Mouse (Mus musculus) ES-Bruce4 (cell line): Measurements from ENCODE around the gene Nxnl1. TPM values are rescaled to one million over a fixed set of nuclear protein-coding genes. Genes with fewer than 3 reads are reported as not detected.
"Not testable (repeated sequence)": the region's sequence is repeated elsewhere in the genome, so short reads cannot be mapped to it uniquely, and the experiment has no call there.

ENCODE experiments used
- H3K27ac ChIP-seq: 2 replicates; pipeline ENCODE4 v1.5.1; 2012; ENCODE audit warnings: low read length, inconsistent platforms; ENCODE audit not compliant: insufficient read depth
- H3K27me3 ChIP-seq: 2 replicates; pipeline ENCODE4 v1.6.1; 2012; ENCODE audit warnings: mild to moderate bottlenecking, low read length, inconsistent platforms; ENCODE audit not compliant: control insufficient read depth, poor library complexity, insufficient read depth, severe bottlenecking
- H3K36me3 ChIP-seq: 2 replicates; pipeline ENCODE4 v1.6.1; 2012; ENCODE audit warnings: inconsistent platforms, mild to moderate bottlenecking, low read length, moderate library complexity; ENCODE audit not compliant: control insufficient read depth, poor library complexity, insufficient read depth, severe bottlenecking
- H3K4me1 ChIP-seq: one replicate; pipeline ENCODE4 v1.8.1; 2011; ENCODE audit warnings: low read length; ENCODE audit not compliant: control insufficient read depth, insufficient read depth
- H3K4me3 ChIP-seq: 2 replicates; pipeline ENCODE4 v1.5.1; 2011; ENCODE audit warnings: low read depth, mild to moderate bottlenecking, low read length
- H3K9ac ChIP-seq: 2 replicates; pipeline ENCODE4 v1.6.1; 2012; ENCODE audit warnings: low read depth, mild to moderate bottlenecking, inconsistent platforms; ENCODE audit not compliant: poor library complexity, severe bottlenecking
- H3K9me3 ChIP-seq: replicated peaks from 2 replicates; pipeline ENCODE4 v1.6.1; 2012; ENCODE audit warnings: mild to moderate bottlenecking, low read length, inconsistent platforms; ENCODE audit not compliant: control insufficient read depth, poor library complexity, insufficient read depth, severe bottlenecking
- CTCF ChIP-seq: IDR thresholded peaks from one replicate; pipeline ENCODE4 v1.8.1; 2011; ENCODE audit warnings: low read depth, low read length
- EP300 ChIP-seq: IDR thresholded peaks from 2 replicates; pipeline ENCODE4 v1.6.1; 2011; ENCODE audit warnings: low read depth, low read length; ENCODE audit not compliant: insufficient read depth
- POLR2A ChIP-seq: IDR thresholded peaks from one replicate; pipeline ENCODE4 v1.8.1; 2011; ENCODE audit warnings: low read length; ENCODE audit not compliant: insufficient read depth
- polyA plus RNA-seq: library from polyadenylated mRNA; stranded (reverse); fragments of >200 nt; gene quantifications from 2 replicates; pipeline ENCODE4 v1.2.4, GENCODE M21; 2011; ENCODE audit warnings: low read depth; ENCODE audit not compliant: missing spikeins, insufficient read depth, insufficient read length

Nxnl1 gene
- polyA plus RNA-seq, 1 experiment = not detected

DNA sequence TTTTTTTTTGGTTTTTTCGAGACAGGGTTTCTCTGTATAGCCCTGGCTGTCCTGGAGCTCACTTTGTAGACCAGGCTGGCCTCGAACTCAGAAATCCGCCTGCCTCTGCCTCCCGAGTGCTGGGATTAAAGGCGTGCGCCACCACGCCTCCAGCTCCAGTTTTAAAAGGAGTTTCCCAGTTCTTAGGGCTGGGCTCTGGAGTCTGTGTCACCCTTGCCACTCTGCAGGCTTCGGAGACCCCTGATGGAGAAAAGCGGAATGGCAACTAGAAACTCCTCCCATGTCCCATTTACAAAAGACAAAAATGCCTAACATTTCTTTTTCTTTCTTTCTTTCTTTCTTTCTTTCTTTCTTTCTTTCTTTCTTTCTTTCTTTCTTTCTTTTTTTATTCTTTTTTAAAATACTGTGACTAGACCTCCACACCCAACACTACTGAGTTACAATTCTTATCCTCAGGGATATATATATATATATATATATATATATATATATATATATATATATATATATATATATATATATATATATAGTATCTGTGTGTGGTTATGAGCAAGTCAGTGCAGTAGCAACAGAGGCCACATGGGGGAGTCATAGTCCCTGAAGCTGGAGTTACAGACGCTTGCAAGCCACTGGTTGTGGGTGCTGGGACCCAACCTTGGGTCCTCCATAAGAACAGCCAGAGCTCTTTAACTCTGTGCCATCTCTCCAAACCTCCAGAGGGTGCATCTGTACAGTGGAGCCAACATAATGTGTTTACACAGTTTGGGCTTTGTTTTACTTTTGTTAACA, 47.2 kb downstream of the Nxnl1 start:
- not testable (repeated sequence) for H3K36me3 ChIP-seq, H3K4me1 ChIP-seq, H3K27me3 ChIP-seq, H3K27ac ChIP-seq, H3K9ac ChIP-seq, H3K9me3 ChIP-seq, H3K4me3 ChIP-seq
- TF ChIP-seq CTCF = peak; percentile 69

DNA sequence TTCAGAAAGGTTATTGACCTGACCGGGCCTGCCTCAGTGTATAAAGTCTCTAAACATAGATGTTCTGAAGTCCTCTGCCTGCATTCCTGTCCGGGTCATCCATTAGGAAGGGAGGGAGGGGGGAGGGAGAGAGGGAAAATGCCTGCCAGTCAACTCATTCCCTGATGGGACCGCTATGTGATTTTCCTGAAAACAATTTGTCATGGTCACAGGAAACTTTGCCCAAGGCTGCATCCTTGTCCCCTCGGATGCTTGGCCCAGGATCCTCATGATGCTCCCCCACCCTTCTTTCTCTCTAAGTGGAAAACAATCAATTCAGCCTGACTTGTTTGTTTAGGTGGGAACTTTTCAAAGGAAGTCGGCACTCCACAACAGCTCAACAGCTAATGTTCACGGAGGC, 49.6 kb downstream of the Nxnl1 start:
- TF ChIP-seq CTCF = no peak
- no peak for TF ChIP-seq EP300
- no peak for TF ChIP-seq POLR2A
- Histone ChIP-seq H3K9ac (no peak overlapping the region), H3K9me3 (no peaks in the 10 kb centered on the region), H3K4me3 (no peak overlapping the region), H3K36me3 (no peaks in the 10 kb centered on the region), H3K4me1 (peaks cover 4% of the 10 kb centered on the region), H3K27me3 (no peaks in the 10 kb centered on the region), H3K27ac (no peak overlapping the region)

DNA sequence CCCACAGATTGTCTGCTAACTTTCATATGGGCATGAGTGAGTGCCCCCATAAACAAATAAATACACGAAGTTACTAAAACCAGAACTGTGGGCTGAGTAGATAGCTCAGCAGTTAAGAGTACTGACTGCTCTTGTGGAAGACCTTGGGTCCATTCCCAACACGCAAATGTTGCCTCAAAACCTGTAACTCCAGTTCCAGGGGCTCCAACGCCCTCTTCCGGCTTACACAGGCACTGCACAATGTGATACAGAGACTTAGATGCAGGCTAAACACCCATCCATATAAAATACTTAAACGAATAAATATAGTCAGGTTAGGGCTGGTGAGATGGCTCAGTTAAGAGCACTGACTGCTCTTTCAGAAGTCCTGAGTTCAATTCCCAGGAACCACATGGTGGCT, 51.4 kb downstream of the Nxnl1 start:
- no peaks in the 10 kb centered on the region for H3K36me3 ChIP-seq
- H3K4me1 ChIP-seq = peaks cover 4% of the 10 kb centered on the region
- TF ChIP-seq POLR2A = no peak
- TF ChIP-seq EP300 = no peak
- peak; percentile 69 for TF ChIP-seq CTCF
- no peaks in the 10 kb centered on the region for H3K9me3 ChIP-seq
- no peak overlapping the region for H3K4me3 ChIP-seq
- H3K9ac ChIP-seq = no peak overlapping the region
- no peak overlapping the region for H3K27ac ChIP-seq
- no peaks in the 10 kb centered on the region for H3K27me3 ChIP-seq

DNA sequence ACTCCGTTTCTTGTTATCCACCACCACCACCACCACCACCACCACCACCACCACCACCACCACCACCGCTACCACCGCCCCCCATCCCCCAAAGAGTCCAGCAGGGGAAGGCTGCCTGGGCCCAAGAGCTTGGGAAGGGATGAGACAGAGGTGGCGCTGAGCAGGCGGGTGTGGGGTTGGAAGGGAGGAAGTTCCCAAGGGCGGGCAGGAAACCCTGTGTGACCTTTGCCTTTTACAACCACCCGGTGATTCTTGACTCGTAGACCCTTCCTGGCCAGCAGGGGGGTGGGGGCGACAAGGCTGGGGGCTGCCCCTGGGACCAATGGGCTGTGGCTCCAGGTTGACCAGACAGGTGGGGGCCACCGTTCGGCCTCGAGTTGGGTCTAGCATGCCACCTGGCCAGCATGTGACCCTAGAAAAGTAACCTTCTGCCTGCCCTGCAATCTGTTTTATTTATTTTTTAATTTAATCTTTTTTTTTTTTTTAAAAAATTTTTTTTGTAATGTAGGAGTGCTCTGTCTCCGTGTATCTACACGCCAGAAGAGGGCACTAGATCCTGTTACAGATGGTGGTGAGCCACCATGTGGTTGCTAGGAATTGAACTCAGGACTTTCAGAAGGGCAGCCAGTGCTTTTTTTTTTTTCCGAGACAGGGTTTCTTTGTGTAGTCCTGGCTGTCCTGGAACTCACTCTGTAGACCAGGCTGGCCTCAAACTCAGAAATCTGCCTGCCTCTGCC, 53.2 kb downstream of the Nxnl1 start:
- no peaks in the 10 kb centered on the region for H3K36me3 ChIP-seq
- peaks cover 4% of the 10 kb centered on the region for H3K4me1 ChIP-seq
- no peak overlapping the region for H3K4me3 ChIP-seq
- H3K9me3 ChIP-seq = no peaks in the 10 kb centered on the region
- H3K27me3 ChIP-seq = no peaks in the 10 kb centered on the region
- no peak overlapping the region for H3K27ac ChIP-seq
- TF ChIP-seq POLR2A = no peak
- no peak for TF ChIP-seq CTCF
- TF ChIP-seq EP300 = no peak
- no peak overlapping the region; the same call in 1 of the 2 replicates for H3K9ac ChIP-seq

DNA sequence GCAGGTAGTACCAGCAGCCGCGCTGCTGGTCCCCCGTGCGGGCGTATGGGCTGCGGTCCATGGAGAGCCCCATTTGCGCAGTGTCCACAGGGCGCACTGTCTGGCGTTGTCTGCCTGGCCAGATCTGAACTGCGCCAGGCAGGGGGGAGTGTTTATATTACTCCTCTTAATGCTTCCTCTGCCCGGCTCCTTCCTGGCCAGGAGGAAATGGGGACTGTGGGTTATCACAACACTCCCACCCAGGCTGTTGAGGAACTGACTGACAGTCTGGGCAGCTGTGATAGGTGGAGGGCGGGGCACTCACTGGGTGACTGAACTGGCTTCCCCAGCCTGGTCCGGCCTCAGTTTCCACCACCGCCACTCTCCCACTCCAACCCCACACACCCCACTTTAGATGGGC, 54.8 kb downstream of the Nxnl1 start, which contains the start of gene Plvap:
Gene Plvap, minus strand, starts transcription at position 109 of the 400 bp plus-strand sequence.
- Histone ChIP-seq H3K36me3 (no peaks in the 10 kb centered on the region), H3K9me3 (no peaks in the 10 kb centered on the region), H3K4me3 (peak within 1 kb of the TSS; percentile 40), H3K9ac (peak within 1 kb of the TSS; percentile 15; the same call in 1 of the 2 replicates), H3K27ac (no peak within 1 kb of the TSS), H3K4me1 (peaks cover 2% of the 10 kb centered on the region), H3K27me3 (no peaks in the 10 kb centered on the region)
- TF ChIP-seq EP300 (no peak), POLR2A (no peak), CTCF (no peak)

Other genes with a start within 250 kb of the Nxnl1 start
- gene Use1, start 199.8 kb downstream of the Nxnl1 start, polyA plus RNA-seq = 63.2 and 68.7 TPM in 2 replicates
- gene Ocel1, start 195.3 kb downstream of the Nxnl1 start, polyA plus RNA-seq = 1.9 and 3.2 TPM in 2 replicates
- 23.0 and 23.9 TPM in 2 replicates for gene Nr2f6, start 184.6 kb downstream of the Nxnl1 start, polyA plus RNA-seq
- gene Ushbp1, start 170.8 kb downstream of the Nxnl1 start, polyA plus RNA-seq = not detected in 2 replicates
- gene Babam1, start 169.7 kb downstream of the Nxnl1 start, polyA plus RNA-seq = 82.0 and 102 TPM in 2 replicates
- 10.9 and 11.2 TPM in 2 replicates for gene Ankle1, start 160.6 kb downstream of the Nxnl1 start, polyA plus RNA-seq
- 10.1 and 13.7 TPM in 2 replicates for gene Abhd8, start 102.9 kb downstream of the Nxnl1 start, polyA plus RNA-seq
- gene Mrpl34, start 101.6 kb downstream of the Nxnl1 start, polyA plus RNA-seq = 68.1 and 77.0 TPM in 2 replicates
- gene Dda1, start 97.4 kb downstream of the Nxnl1 start, polyA plus RNA-seq = 37.5 and 38.2 TPM in 2 replicates
- gene Ano8, start 80.6 kb downstream of the Nxnl1 start, polyA plus RNA-seq = 7.0 and 7.1 TPM in 2 replicates
- 14.8 and 16.3 TPM in 2 replicates for gene Gtpbp3, start 78.5 kb downstream of the Nxnl1 start, polyA plus RNA-seq
- 4.0 and 4.4 TPM in 2 replicates for gene Plvap, start 54.8 kb downstream of the Nxnl1 start, polyA plus RNA-seq
- gene Ccdc194, start 40.9 kb downstream of the Nxnl1 start, polyA plus RNA-seq = 4.3 and 4.9 TPM in 2 replicates
- gene Bst2, start 29.1 kb downstream of the Nxnl1 start, polyA plus RNA-seq = 207 and 235 TPM in 2 replicates
- 72.6 and 74.1 TPM in 2 replicates for gene Mvb12a, start 23.7 kb downstream of the Nxnl1 start, polyA plus RNA-seq
- 2.2 and 2.4 TPM in 2 replicates for gene Tmem221, start 7.7 kb downstream of the Nxnl1 start, polyA plus RNA-seq
- 21.8 and 27.3 TPM in 2 replicates for gene Slc27a1, start 2.3 kb upstream of the Nxnl1 start, polyA plus RNA-seq
- 57.2 and 65.6 TPM in 2 replicates for gene Pgls, start 25.6 kb upstream of the Nxnl1 start, polyA plus RNA-seq
- gene Fam129c, start 31.0 kb upstream of the Nxnl1 start, polyA plus RNA-seq = 6.4 and 9.0 TPM in 2 replicates
- gene Colgalt1, start 44.4 kb upstream of the Nxnl1 start, polyA plus RNA-seq = 83.2 and 85.2 TPM in 2 replicates
- 3.8 and 6.3 TPM in 2 replicates for gene Unc13a, start 105.2 kb upstream of the Nxnl1 start, polyA plus RNA-seq
- 8.0 and 9.7 TPM in 2 replicates for gene Jak3, start 109.7 kb upstream of the Nxnl1 start, polyA plus RNA-seq
- gene Insl3, start 122.6 kb upstream of the Nxnl1 start, polyA plus RNA-seq = 1.3 and 3.7 TPM in 2 replicates
- gene B3gnt3, start 135.2 kb upstream of the Nxnl1 start, polyA plus RNA-seq = 1.8 and 2.0 TPM in 2 replicates
- 8.7 and 8.8 TPM in 2 replicates for gene Fcho1, start 159.1 kb upstream of the Nxnl1 start, polyA plus RNA-seq